In the genomic region with DNA sequence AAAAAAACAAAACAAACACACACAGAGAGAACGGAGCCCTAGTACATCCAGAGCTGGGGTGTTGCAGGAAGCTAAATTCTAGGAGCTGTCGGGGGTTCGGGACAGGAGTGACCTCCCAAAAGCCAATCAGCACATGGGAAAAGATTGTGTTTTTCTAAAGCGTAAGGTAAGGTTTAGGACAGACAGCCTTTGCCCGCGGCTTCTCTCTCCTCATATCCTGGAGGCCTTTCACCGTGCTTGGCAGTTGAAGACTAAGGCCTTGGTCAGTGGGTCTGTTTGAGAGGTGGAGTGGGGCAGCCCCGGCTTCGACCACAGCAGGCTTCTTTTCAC, we compare ENCODE assay signal across 9 mouse cellular contexts. TPM values are rescaled to one million over a fixed set of nuclear protein-coding genes. Genes with fewer than 3 reads are reported as not detected.
DNase-seq lines count a peak whose midpoint lies in the region; ATAC-seq and TF ChIP-seq lines count a peak whose summit lies in the region.
"Had no signal": no experiment of that assay in that cellular context is flagged by ENCODE, and none has a peak within 500 bp of the region (broad histone marks: within the 10 kb centered on the region; RNA-seq: fewer than 3 reads in every experiment).

No protein-coding gene starts in this region.

- no peaks in the 10 kb centered on the region; the same call in 1 of the 2 replicates for H3K27me3 ChIP-seq in heart, embryonic 15.5 days
- H3K27me3 ChIP-seq in G1E (ENCODE audit: insufficient read depth, low read length) = no peaks in the 10 kb centered on the region
- H3K27me3 ChIP-seq in hindbrain, embryonic 11.5 days (ENCODE audit: control insufficient read depth, insufficient read depth, low read length) = peaks cover 38% of the 10 kb centered on the region
- peaks cover 87% of the 10 kb centered on the region for H3K27me3 ChIP-seq in midbrain, embryonic 10.5 days (ENCODE audit: low read depth, poor library complexity, severe bottlenecking)

- H3K4me1 ChIP-seq in heart, embryonic 15.5 days (replicated peaks) = peaks cover 59% of the 10 kb centered on the region
- peaks cover 66% of the 10 kb centered on the region for H3K4me1 ChIP-seq in G1E (ENCODE audit: insufficient read depth, low read depth, low read length)
- H3K4me1 ChIP-seq in hindbrain, embryonic 11.5 days (replicated peaks; ENCODE audit: control insufficient read depth, insufficient read depth, low read length) = peaks cover 18% of the 10 kb centered on the region
- peaks cover 57% of the 10 kb centered on the region for H3K4me1 ChIP-seq in midbrain, embryonic 10.5 days

- no peaks in the 10 kb centered on the region for H3K9me3 ChIP-seq in heart, embryonic 15.5 days (replicated peaks)
- H3K9me3 ChIP-seq in G1E (replicated peaks) = no peaks in the 10 kb centered on the region
- no peaks in the 10 kb centered on the region for H3K9me3 ChIP-seq in hindbrain, embryonic 11.5 days (ENCODE audit: control insufficient read depth, low read length)
- H3K9me3 ChIP-seq in midbrain, embryonic 10.5 days (replicated peaks) = no peaks in the 10 kb centered on the region

- WGBS in heart, embryonic 15.5 days = 48% methylated on average over 9 of the region's 9 CpGs
- 51% methylated on average over 9 of the region's 9 CpGs for WGBS in hindbrain, embryonic 11.5 days
- 47% methylated on average over 9 of the region's 9 CpGs for WGBS in midbrain, embryonic 10.5 days

- H3K9ac ChIP-seq in heart, embryonic 15.5 days = peak overlapping the region; percentile 11
- H3K9ac ChIP-seq in hindbrain, embryonic 11.5 days (ENCODE audit: low read depth, low read length) = no peak overlapping the region

- no peak for TF ChIP-seq CTCF in G1E (IDR thresholded peaks at IDR 0.05; ENCODE audit: low read depth, low read length)

- peak overlapping the region; percentile 61 for H3K4me3 ChIP-seq in heart, embryonic 15.5 days
- H3K4me3 ChIP-seq in G1E (ENCODE audit: low read depth, low read length) = peak overlapping the region; percentile 78
- H3K4me3 ChIP-seq in hindbrain, embryonic 11.5 days (ENCODE audit: low read depth, low read length) = peak overlapping the region; percentile 28; the same call in 1 of the 2 replicates
- H3K4me3 ChIP-seq in midbrain, embryonic 10.5 days = peak overlapping the region; percentile 52

- no peaks in the 10 kb centered on the region; the same call in 1 of the 2 replicates for H3K36me3 ChIP-seq in heart, embryonic 15.5 days
- H3K36me3 ChIP-seq in G1E (replicated peaks) = peaks cover 54% of the 10 kb centered on the region
- no peaks in the 10 kb centered on the region for H3K36me3 ChIP-seq in hindbrain, embryonic 11.5 days (ENCODE audit: control insufficient read depth, insufficient read depth, low read length)
- no peaks in the 10 kb centered on the region for H3K36me3 ChIP-seq in midbrain, embryonic 10.5 days

- peak overlapping the region; percentile 96 for H3K4me2 ChIP-seq in heart, embryonic 15.5 days
- H3K4me2 ChIP-seq in hindbrain, embryonic 11.5 days (replicated peaks; ENCODE audit: low read depth, low read length) = peak overlapping the region; percentile 44

- no peak for ATAC-seq in heart, embryonic 15.5 days (replicated peaks; ENCODE audit: insufficient number of reproducible peaks, insufficient read depth, low FRiP score, low read depth)
- no peak for ATAC-seq in G1E (ENCODE audit: extremely low read depth, insufficient number of reproducible peaks, low FRiP score, poor library complexity, severe bottlenecking)
- no peak for ATAC-seq in hindbrain, embryonic 11.5 days (ENCODE audit: low FRiP score)

- DNase-seq in heart, postnatal 10 days = no peak
- no peak for DNase-seq in G1E (ENCODE audit: low spot score)
- no peak for DNase-seq in hindbrain, embryonic 11.5 days (ENCODE audit: low spot score)
- no peak for DNase-seq in midbrain, embryonic 10.5 days (ENCODE audit: low spot score)
- DNase-seq in cerebellum, adult 11-12 months = no peak
- DNase-seq in B cell, adult 2 months = no peak
- DNase-seq in left cerebral cortex, postnatal 36 days (ENCODE audit: low spot score in 2 of 2) = no peak
- DNase-seq: cerebellum, adult 9-11 months had no signal

- peak overlapping the region; percentile 92 for H3K27ac ChIP-seq in heart, embryonic 15.5 days
- no peak overlapping the region for H3K27ac ChIP-seq in hindbrain, embryonic 11.5 days (ENCODE audit: low read depth, low read length)
- peak overlapping the region; percentile 69 for H3K27ac ChIP-seq in midbrain, embryonic 10.5 days (replicated peaks)

- intact Hi-C loops in heart, postnatal 10 days (cut with DNase I) = no loop called here
- intact Hi-C loops in left cerebral cortex, postnatal 36 days (cut with DNase I) = loop anchor here (5.0 kb wide), 1 partner anchor 75 kb away; no protein-coding TSS in a partner anchor

RNA-seq across cellular contexts. Expression of gene Tmc6, which starts 0.7 kb away (rescaled TPM):
- 20.9 and 28.3 TPM in 2 replicates for polyA plus RNA-seq in heart, embryonic 15.5 days (2015; fragmentation: Nextera tagmentation; extraction: Ambion mirVana)
- total RNA-seq in heart, postnatal 10 days (2021) = 10 to 100 TPM; 29.4 to 33.7 TPM
- total RNA-seq in G1E (2014; fragmentation: Nextera tagmentation) = 16.5 and 27.3 TPM in 2 replicates
- total RNA-seq in G1E (2017) = 9.6 and 12.2 TPM in 2 replicates
- 25.3 and 32.3 TPM in 2 replicates for polyA plus RNA-seq in G1E (2012)
- 8.1 and 9.5 TPM in 2 replicates for polyA plus RNA-seq in hindbrain, embryonic 11.5 days (2014; fragmentation: Nextera tagmentation; extraction: Ambion mirVana)
- 10.1 and 10.5 TPM in 2 replicates for polyA plus RNA-seq in midbrain, embryonic 10.5 days (2016; fragmentation: Nextera tagmentation; extraction: Ambion mirVana)
- 1 to 10 TPM; 4.5 to 8.9 TPM for total RNA-seq in left cerebral cortex, postnatal 36 days (2021)

RNA-seq across cellular contexts. Expression of gene Tmc8, which starts 0.8 kb away (rescaled TPM):
- polyA plus RNA-seq in heart, embryonic 15.5 days (2015; fragmentation: Nextera tagmentation; extraction: Ambion mirVana) = 2.7 and 3.8 TPM in 2 replicates
- total RNA-seq in heart, postnatal 10 days (2021) = 1 to 10 TPM; 4.4 to 6.4 TPM
- total RNA-seq in G1E (2014; fragmentation: Nextera tagmentation) (8.5 and 43.8 TPM in 2 replicates), G1E (2017) (3.4 and 4.6 TPM in 2 replicates)
- polyA plus RNA-seq in G1E (2012) = 18.5 and 26.9 TPM in 2 replicates
- polyA plus RNA-seq in hindbrain, embryonic 11.5 days (2014; fragmentation: Nextera tagmentation; extraction: Ambion mirVana) = 0.86 and 0.93 TPM in 2 replicates
- polyA plus RNA-seq in midbrain, embryonic 10.5 days (2016; fragmentation: Nextera tagmentation; extraction: Ambion mirVana) = 0.78 and 0.93 TPM in 2 replicates
- under 1 TPM; 0.62 to 0.68 TPM for total RNA-seq in left cerebral cortex, postnatal 36 days (2021)

RNA-seq across cellular contexts. Expression of gene 6030468B19Rik, which starts 14.8 kb away (rescaled TPM):
- 0.34 and 0.65 TPM in 2 replicates for polyA plus RNA-seq in heart, embryonic 15.5 days (2015; fragmentation: Nextera tagmentation; extraction: Ambion mirVana)
- not detected for total RNA-seq in heart, postnatal 10 days (2021)
- total RNA-seq in G1E (2014; fragmentation: Nextera tagmentation) (5.0 and 20.9 TPM in 2 replicates), G1E (2017) (3.3 and 4.2 TPM in 2 replicates)
- polyA plus RNA-seq in G1E (2012) = 10.3 and 11.7 TPM in 2 replicates
- 1.5 TPM in 1 of 2 replicates, not detected in the other for polyA plus RNA-seq in hindbrain, embryonic 11.5 days (2014; fragmentation: Nextera tagmentation; extraction: Ambion mirVana)
- polyA plus RNA-seq in midbrain, embryonic 10.5 days (2016; fragmentation: Nextera tagmentation; extraction: Ambion mirVana) = 1.4 and 2.2 TPM in 2 replicates
- not detected for total RNA-seq in left cerebral cortex, postnatal 36 days (2021)

RNA-seq across cellular contexts. Expression of gene Gm20708, which starts 26.8 kb away (rescaled TPM):
- polyA plus RNA-seq in heart, embryonic 15.5 days (2015; fragmentation: Nextera tagmentation; extraction: Ambion mirVana) = 0.97 and 1.5 TPM in 2 replicates
- 1 to 10 TPM; 1.5 to 2.5 TPM for total RNA-seq in heart, postnatal 10 days (2021)
- 8.7 TPM in 2 replicates for total RNA-seq in G1E (2014; fragmentation: Nextera tagmentation)
- total RNA-seq in G1E (2017) = 0.29 TPM in 1 of 2 replicates, not detected in the other
- polyA plus RNA-seq in G1E (2012) = 0.07 and 0.09 TPM in 2 replicates
- 0.83 and 1.2 TPM in 2 replicates for polyA plus RNA-seq in hindbrain, embryonic 11.5 days (2014; fragmentation: Nextera tagmentation; extraction: Ambion mirVana)
- 0.14 and 0.58 TPM in 2 replicates for polyA plus RNA-seq in midbrain, embryonic 10.5 days (2016; fragmentation: Nextera tagmentation; extraction: Ambion mirVana)
- total RNA-seq in left cerebral cortex, postnatal 36 days (2021) = 1 to 10 TPM; 1.4 to 2.2 TPM

RNA-seq across cellular contexts. Expression of gene Syngr2, which starts 26.8 kb away (rescaled TPM):
- 84.6 and 105 TPM in 2 replicates for polyA plus RNA-seq in heart, embryonic 15.5 days (2015; fragmentation: Nextera tagmentation; extraction: Ambion mirVana)
- 100 to 1,000 TPM; 100 to 105 TPM for total RNA-seq in heart, postnatal 10 days (2021)
- total RNA-seq in G1E (2014; fragmentation: Nextera tagmentation) (221 and 236 TPM in 2 replicates), G1E (2017) (95.8 and 105 TPM in 2 replicates)
- polyA plus RNA-seq in G1E (2012) = 189 and 211 TPM in 2 replicates
- 28.0 and 33.7 TPM in 2 replicates for polyA plus RNA-seq in hindbrain, embryonic 11.5 days (2014; fragmentation: Nextera tagmentation; extraction: Ambion mirVana)
- polyA plus RNA-seq in midbrain, embryonic 10.5 days (2016; fragmentation: Nextera tagmentation; extraction: Ambion mirVana) = 36.2 and 39.4 TPM in 2 replicates
- total RNA-seq in left cerebral cortex, postnatal 36 days (2021) = 10 to 100 TPM; 10.1 to 10.2 TPM

Comparison
In these comparisons a context has a peak if more than half of its experiments do, and no peak if none do; other contexts are left out.
1. H3K4me3 ChIP-seq: peak in every context shown above with its lines; median percentile 78 in G1E; 61 in heart, embryonic 15.5 days; 52 in midbrain, embryonic 10.5 days; 28 in hindbrain, embryonic 11.5 days.